Mouse (Mus musculus) liver, postnatal 0 days (tissue): ENCODE results near the gene Kalrn.

Experiments
- CTCF ChIP-seq: sonication (generic); IDR thresholded peaks from 2 replicates; pipeline ENCODE4 v1.5.1; 2016; ENCODE audit warnings: antibody characterized with exemption, low read depth
- EP300 ChIP-seq: IDR thresholded peaks from 2 replicates; pipeline ENCODE4 v1.6.1; 2016; ENCODE audit warnings: antibody characterized with exemption, low read depth, mild to moderate bottlenecking

DNA sequence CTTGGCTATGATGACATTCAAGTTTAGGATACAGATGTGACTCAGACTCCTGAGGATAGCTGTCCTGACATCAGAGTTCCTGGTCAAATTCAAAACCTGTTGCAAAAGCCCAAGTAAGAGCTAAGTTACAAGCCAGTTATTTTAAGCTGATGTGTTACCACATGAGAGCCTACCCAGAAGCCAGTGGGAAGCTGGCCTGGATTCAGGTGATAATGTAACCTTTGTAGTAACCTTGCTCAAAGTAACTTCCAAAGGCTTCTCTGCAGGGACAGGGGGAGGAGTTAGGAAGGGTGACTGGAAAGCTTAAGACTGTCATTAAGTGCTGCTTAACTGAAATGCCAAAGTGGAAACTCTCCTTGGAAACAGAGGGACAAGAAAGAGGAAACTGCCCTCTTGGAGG lies 506.4 kb downstream of the Kalrn start:
- TF ChIP-seq CTCF, result no peak
- TF ChIP-seq EP300, result no peak
